Mouse (Mus musculus) right cerebral cortex, adult 2 months (tissue): Measurements from ENCODE around the gene Sh2d5.
A peak's percentile ranks its signal among the peaks of the same experiment; 100 is the strongest.

ENCODE experiments used
- DNase-seq, 2 experiments: peaks; one replicate each; pipeline ENCODE4 v3.0.0; 2021 to 2022; ENCODE audit warnings: low spot score in 2 of 2

The Sh2d5 gene

GRCm38 (mm10) chr4:138250088-138250960 lies at the start of gene Sh2d5, which contains the start of gene Kif17:
Gene Sh2d5 (plus strand): TSS chr4:138250403.
Gene Kif17 (plus strand): TSS chr4:138250435.
- DNase-seq, result peak; percentile 93 to 94

DNA sequence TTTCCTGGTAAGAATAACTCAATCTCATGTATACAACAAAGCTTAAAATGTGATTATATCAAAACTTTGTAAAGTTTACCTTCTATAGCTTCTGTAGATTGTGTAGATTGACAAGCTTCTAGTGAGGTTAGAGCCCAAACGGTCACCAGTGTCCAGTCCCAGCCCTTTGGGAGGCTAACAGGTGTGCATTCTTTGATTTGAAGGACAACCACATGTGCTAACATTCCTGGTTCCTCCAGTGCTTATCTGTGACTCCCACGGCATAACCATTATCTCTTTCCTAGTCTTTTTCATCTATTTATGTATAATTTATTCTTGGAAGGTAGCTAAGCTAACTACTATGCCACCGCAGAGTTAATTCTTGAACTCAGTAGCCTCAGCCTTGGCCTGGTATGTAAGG lies 49.4 kb upstream of the Sh2d5 start:
- DNase-seq, result no peak

DNA sequence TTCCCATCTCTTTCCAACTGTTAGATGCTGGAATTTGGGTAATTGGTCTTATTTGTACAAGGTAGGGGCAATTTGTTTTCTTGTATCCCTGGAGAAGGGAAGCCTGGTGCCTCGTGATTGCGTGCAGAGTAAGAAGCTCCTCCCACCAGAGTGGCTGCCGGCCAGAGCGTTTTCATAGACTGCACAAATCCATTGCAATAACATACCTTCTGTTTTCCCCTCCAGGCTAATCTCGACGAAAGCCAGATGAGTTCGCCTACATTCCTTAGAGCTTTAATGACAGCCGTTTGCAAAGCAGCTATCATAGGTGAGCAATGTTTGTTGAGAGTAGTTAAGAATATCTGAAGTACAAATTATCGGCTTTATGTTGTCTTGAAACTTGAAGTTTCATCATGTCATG lies 48.5 kb upstream of the Sh2d5 start:
- DNase-seq, result no peak

DNA sequence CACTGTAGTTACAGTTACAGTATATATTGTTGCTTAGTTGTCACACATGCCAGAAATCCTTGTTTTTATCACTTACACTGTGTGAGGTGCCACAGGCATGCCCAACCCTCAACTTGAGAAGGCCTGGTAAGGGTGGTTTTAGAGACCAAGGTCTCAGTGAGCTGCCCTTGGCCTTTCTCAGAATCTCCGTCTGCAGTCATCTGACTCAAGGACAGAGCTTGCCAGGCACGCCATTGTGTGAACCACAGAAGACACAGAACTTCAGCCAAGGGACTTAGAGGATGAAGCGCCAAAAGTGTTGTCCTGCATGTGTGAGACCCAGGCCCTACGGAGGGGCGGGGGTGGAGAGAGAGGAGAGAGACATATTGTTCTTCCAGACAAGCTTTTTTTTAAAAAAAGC lies 40.1 kb upstream of the Sh2d5 start:
- no peak for DNase-seq

GRCm38 (mm10) chr4:138213861-138214260 lies 36.3 kb upstream of the Sh2d5 start:
- DNase-seq, result no peak

DNA sequence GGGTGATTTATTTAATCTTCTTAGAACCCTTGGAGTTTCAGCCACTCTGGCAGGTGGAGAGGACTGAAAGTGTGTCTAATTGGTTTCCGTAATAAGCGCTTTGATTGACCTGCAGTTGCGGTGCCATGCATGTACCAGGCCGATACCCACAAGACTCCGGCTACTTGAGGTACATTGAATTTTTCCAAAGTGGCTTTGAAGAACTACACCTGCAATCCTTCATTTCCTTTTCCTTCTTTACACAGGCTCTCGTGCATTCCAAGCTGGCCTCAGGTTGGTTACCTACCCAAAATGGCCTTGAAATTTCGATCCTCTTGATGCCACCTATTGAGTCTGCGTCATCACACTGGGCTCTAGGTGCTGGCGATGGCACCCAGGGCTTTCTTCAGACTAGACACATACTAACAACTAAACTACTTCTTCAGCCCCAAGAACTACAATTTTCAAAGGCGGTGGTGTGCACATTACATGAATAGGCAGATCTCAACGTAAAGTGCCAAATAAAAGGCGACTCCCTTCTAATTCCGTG lies 34.5 kb upstream of the Sh2d5 start:
- DNase-seq, result peak in 1 of 2 experiments; percentile 34

DNA sequence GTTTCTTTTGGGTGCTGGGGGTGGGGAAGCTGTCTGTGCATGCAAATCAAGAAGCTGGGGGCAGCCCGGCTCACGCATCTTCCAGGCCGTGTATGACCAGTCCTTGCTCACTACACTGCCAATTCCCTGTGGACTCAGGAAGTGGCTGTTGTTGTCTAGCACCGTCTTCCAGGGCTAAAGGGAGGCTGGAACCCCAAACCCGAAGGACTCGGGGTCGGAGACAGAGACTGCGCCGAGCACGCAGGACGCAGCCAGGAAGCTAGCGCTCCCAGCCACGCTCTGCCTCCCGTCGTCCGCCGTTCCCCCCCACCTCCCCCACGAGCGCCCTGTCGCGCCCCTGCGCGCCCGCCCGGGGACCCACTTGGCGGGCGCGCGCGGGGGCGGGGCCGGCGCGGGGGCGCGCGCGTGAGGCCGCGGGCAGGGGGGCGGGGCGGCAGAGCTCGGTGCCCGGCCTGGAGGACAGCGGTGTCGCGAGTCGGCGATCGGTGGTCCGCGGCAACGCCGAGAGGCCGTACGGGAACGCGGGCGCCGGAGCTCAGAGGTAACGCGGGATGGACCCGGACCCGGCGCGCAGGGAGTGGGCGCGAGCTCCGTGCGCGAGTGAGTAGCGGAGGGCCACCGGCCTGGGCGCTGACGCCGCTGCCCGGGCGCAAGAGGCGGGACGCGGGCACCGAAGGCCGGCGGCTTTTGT lies 33.9 kb upstream of the Sh2d5 start, which contains the start of gene Hp1bp3:
Gene Hp1bp3 (plus strand): TSS at position 97 of the 691 bp plus-strand sequence.
- peak; percentile 62 to 69 for DNase-seq

DNA sequence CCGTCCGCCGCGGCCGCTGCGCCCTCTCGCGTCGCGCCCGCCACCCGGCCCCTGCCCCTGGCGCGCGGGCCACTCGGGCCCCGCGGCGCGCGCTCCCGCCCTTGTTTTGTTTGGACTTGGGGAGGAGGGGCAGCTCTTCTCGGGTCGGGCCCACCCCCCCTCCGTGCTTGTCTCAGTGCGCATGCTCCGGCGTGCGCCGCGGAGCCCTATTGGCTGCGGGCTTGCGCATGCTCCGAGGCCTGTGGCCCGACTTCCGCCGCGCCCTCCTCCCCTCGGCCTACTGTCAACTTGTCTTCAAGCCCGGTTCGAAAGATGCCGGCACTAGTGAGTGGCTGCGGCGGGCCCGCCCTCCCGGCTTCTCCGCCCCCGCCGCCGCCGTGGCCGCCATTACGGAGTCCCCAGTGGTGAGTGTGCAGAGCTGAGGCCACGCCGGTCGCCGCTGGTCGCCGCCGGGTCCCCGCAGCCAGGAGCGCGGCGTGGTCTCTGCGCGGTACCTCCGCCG lies 33.3 kb upstream of the Sh2d5 start:
- peak; percentile 96 to 98 for DNase-seq

- peak; percentile 33 to 46 for DNase-seq
Measured at GRCm38 (mm10) chr4:138217441-138217840, 32.8 kb upstream of the Sh2d5 start.

DNA sequence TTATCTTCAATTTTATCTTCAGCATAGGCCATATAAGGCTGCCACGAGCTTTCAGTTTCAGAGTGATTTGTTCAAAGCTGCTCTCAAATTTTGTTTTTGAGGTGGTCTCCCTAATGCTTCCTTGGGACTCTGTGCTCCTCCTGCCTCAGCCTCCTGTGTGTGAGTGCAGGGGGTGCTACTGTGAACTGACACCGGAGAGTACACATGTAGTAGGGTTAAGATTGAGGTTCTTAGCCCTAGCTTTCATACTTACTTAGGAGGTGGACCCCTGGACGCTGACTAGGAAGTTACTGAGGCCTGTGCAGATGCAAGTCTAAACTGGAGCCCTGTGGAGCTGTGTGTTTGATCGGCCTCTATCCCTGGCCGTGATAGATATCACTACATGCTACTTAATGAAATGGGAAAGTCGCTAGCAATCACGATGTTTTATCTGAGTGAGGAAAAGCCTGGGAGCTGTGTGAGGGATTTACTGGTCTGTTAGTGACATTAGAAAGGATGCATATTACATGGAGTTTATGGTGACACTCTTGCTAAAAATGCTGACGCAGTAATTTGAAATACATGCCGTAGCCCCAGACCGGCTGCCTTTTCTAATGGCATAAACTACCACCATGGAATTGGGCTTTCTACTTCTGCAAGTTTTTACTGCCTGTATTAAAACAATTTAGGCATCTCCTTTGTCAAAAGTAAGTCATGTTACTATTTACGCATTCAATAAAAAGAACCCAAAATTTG lies 32.1 kb upstream of the Sh2d5 start:
- DNase-seq, result no peak

DNA sequence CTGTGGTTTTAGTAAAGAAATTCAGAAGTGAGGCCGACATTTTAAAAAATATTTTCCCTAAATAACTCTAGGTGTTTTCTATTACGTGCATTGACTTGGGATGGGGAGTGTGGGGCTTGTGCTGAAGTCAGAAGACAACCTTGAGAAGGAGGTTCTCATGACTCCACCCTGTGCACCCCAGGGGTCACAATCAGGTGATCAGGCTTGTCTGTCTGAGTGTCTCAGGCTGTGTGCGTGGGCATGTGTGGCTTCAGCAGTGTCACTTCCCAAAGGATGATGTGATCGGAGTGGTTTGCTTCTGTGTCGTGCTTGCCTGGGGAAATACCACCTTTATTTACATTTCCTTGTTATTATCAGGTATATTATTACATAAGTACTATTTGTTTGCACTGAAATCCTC lies 30.9 kb upstream of the Sh2d5 start:
- DNase-seq, result no peak

GRCm38 (mm10) chr4:138220761-138221160 lies 29.4 kb upstream of the Sh2d5 start:
- DNase-seq, result no peak

- DNase-seq, result no peak
Measured at GRCm38 (mm10) chr4:138221406-138221805, 28.8 kb upstream of the Sh2d5 start.

DNA sequence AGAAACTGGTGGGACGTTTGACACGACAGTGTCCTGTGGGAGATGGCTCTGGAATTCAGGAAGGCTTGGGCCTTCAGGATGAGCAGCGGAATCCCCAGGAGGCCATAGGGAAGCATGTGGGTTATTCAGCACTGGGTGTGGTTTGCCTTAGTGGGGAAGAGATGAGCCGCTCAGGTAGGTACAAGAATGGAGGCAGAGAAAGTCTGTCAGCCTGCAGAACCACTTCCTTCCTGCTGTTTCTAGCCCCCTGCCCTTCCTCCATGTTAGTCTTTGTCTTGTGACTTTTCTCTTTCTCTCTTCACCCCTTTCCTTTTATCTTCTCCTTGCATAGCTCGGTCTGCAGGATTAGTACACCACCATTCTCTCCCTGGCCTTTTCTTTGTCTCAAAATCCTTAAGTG lies 27.8 kb upstream of the Sh2d5 start:
- no peak for DNase-seq

GRCm38 (mm10) chr4:138223623-138224022 lies 26.6 kb upstream of the Sh2d5 start:
- no peak for DNase-seq

- DNase-seq, result peak; percentile 87
Measured at GRCm38 (mm10) chr4:138246756-138247665, 3.2 kb upstream of the Sh2d5 start.

DNA sequence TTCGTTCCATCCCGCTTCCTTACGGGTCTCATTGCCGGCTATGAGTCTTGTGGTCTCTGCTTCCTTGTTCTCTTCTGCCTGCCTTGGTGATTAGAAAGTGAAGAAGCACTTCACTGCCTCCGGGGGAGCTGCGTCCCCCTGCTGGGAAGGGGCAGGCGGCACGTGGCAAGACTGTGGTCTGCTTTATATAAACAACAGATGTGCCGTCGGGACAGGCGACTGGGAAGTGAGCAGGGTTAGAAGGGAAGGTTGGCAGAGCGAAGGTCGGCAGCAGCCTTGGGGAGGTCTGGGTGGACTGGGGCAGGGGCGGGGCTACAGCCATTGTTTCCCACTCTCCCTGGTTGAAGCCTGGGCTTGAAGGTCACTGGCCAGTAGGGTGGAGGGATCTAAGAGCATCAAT lies 1.6 kb downstream of the Sh2d5 start:
- DNase-seq, result peak; percentile 38 to 39

DNA sequence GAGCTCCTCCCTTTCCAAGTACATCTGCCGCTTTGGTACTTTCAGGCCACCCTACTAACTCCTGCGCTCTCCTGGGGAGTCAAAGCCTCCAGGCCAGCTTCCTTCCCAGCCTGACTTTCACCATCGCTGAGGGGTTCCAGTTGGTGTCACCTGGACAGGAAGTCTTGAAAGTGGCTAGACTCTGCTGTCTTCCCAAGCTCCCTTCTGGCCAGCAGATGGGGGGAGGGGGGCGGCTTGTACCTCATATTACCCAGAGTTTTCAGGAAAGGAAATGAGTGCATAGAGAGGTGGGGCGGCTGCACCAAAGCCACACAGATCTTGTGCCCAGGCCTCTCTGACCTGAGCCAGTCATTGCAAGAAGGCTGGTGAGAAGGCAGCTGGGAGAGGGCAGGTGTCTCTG lies 2.0 kb downstream of the Sh2d5 start:
- no peak for DNase-seq

DNA sequence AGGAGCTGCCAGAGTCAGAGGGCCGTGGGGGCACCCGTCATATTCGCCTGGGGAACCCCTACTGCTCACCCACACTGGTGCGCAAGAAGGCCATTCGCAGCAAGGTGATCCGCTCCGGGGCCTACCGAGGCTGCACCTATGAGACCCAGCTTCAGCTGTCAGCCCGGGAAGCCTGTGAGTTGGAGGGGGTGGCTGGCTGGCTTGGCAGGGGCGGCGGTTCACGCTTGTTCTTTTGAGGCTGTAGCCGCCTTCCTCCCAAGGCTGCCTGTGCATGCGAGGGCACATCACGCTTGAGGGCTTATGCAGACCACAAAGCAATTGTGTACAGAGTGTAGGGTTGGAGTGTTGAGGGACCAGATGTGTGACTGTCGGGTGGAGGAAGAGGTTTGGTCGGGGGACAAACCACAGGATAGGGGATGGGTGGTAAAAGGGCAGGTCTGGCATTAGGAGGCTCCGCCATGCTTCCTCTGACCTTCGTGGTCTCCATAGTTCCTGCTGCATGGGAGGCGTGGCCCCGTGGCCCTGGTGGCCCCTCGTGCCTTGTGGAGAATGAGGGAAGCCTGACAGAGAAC lies 7.0 kb downstream of the Sh2d5 start:
- DNase-seq, result no peak

GRCm38 (mm10) chr4:138258663-138259062 lies 8.5 kb downstream of the Sh2d5 start:
- DNase-seq, result no peak
